ENCODE assay signal across 14 mouse cellular contexts in genomic region chr3:21671885-21672284, GRCm38 (mm10).
DNase-seq lines count a peak whose midpoint lies in the region; ATAC-seq lines count a peak whose summit lies in the region.
"Had no signal": no experiment of that assay in that cellular context is flagged by ENCODE, and none has a peak within 500 bp of the region (broad histone marks: within the 10 kb centered on the region; RNA-seq: fewer than 3 reads in every experiment).

No protein-coding gene starts in this region.

- no peak overlapping the region for H3K4me2 ChIP-seq in midbrain, embryonic 11.5 days
- H3K4me2 ChIP-seq in forebrain, embryonic 15.5 days (replicated peaks) = no peak overlapping the region
- H3K4me2 ChIP-seq: embryonic facial prominence, embryonic 12.5 days; heart, embryonic 15.5 days; intestine, embryonic 15.5 days; liver, embryonic 12.5 days had no signal

- H3K4me1 ChIP-seq in midbrain, embryonic 10.5 days = peaks cover 30% of the 10 kb centered on the region
- no peaks in the 10 kb centered on the region for H3K4me1 ChIP-seq in midbrain, embryonic 11.5 days (ENCODE audit: control insufficient read depth, insufficient read depth, low read length)
- 0 out of 2 replicates have a peak, but pooled peaks cover 6% of the 10 kb centered on the region for H3K4me1 ChIP-seq in forebrain, embryonic 15.5 days
- H3K4me1 ChIP-seq: embryonic facial prominence, embryonic 12.5 days; heart, embryonic 15.5 days; intestine, embryonic 15.5 days had no signal

- 92% methylated on average over 2 of the region's 2 CpGs for WGBS in midbrain, embryonic 10.5 days
- whole genome bisulfite sequencing in midbrain, embryonic 11.5 days = 77% methylated on average over 2 of the region's 2 CpGs
- 24% methylated on average over 2 of the region's 2 CpGs for WGBS in forebrain, embryonic 15.5 days

- H3K27ac ChIP-seq in midbrain, embryonic 10.5 days (replicated peaks) = peak overlapping the region; percentile 63
- no peak overlapping the region for H3K27ac ChIP-seq in midbrain, embryonic 11.5 days (ENCODE audit: low read depth, low read length)
- H3K27ac ChIP-seq in forebrain, embryonic 15.5 days (replicated peaks) = no peak overlapping the region
- H3K27ac ChIP-seq: embryonic facial prominence, embryonic 12.5 days; heart, embryonic 15.5 days; intestine, embryonic 15.5 days; liver, embryonic 12.5 days had no signal

- no peak for DNase-seq in midbrain, embryonic 10.5 days (ENCODE audit: low spot score)
- no peak for DNase-seq in midbrain, embryonic 11.5 days (ENCODE audit: low spot score, missing footprints)
- DNase-seq in cerebellum, adult 9-11 months = peak; percentile 40
- no peak for DNase-seq in kidney, adult 18-20 months
- no peak for DNase-seq in neural tube, embryonic 10.5 days (ENCODE audit: extremely low spot score, low spot score)
- DNase-seq in spleen, adult 12 weeks (ENCODE audit: low spot score) = no peak
- no peak for DNase-seq in retina, postnatal 1 day
- DNase-seq: adrenal gland, postnatal 25 days; thymus, postnatal 4 days had no signal

- no peaks in the 10 kb centered on the region for H3K9me3 ChIP-seq in midbrain, embryonic 10.5 days (replicated peaks)
- H3K9me3 ChIP-seq in midbrain, embryonic 11.5 days (ENCODE audit: control insufficient read depth, low read length) = no peaks in the 10 kb centered on the region
- H3K9me3 ChIP-seq in forebrain, embryonic 15.5 days = no peaks in the 10 kb centered on the region
- H3K9me3 ChIP-seq: embryonic facial prominence, embryonic 12.5 days; heart, embryonic 15.5 days; intestine, embryonic 15.5 days; liver, embryonic 12.5 days had no signal

- H3K27me3 ChIP-seq in midbrain, embryonic 10.5 days (ENCODE audit: low read depth, poor library complexity, severe bottlenecking) = no peaks in the 10 kb centered on the region
- H3K27me3 ChIP-seq in midbrain, embryonic 11.5 days (ENCODE audit: control insufficient read depth, insufficient read depth, low read length) = no peaks in the 10 kb centered on the region
- no peaks in the 10 kb centered on the region for H3K27me3 ChIP-seq in forebrain, embryonic 15.5 days
- H3K27me3 ChIP-seq: embryonic facial prominence, embryonic 12.5 days; heart, embryonic 15.5 days; intestine, embryonic 15.5 days; liver, embryonic 12.5 days had no signal

- no peak for ATAC-seq in midbrain, embryonic 11.5 days (ENCODE audit: low FRiP score)
- ATAC-seq in forebrain, embryonic 15.5 days (replicated peaks) = 0 out of 2 replicates have a peak, but pooled peaks have one; percentile 30
- ATAC-seq: intestine, embryonic 15.5 days; liver, embryonic 12.5 days had no signal

- no peaks in the 10 kb centered on the region for H3K36me3 ChIP-seq in midbrain, embryonic 10.5 days
- no peaks in the 10 kb centered on the region for H3K36me3 ChIP-seq in midbrain, embryonic 11.5 days (ENCODE audit: control insufficient read depth, insufficient read depth, low read length)
- no peaks in the 10 kb centered on the region for H3K36me3 ChIP-seq in forebrain, embryonic 15.5 days
- H3K36me3 ChIP-seq: embryonic facial prominence, embryonic 12.5 days; heart, embryonic 15.5 days; intestine, embryonic 15.5 days; liver, embryonic 12.5 days had no signal

- H3K4me3 ChIP-seq in midbrain, embryonic 10.5 days = no peak overlapping the region
- H3K4me3 ChIP-seq in midbrain, embryonic 11.5 days (ENCODE audit: low read depth, low read length) = no peak overlapping the region
- no peak overlapping the region for H3K4me3 ChIP-seq in forebrain, embryonic 15.5 days
- H3K4me3 ChIP-seq: embryonic facial prominence, embryonic 12.5 days; heart, embryonic 15.5 days; intestine, embryonic 15.5 days; liver, embryonic 12.5 days had no signal

- H3K9ac ChIP-seq in midbrain, embryonic 11.5 days (ENCODE audit: low read length) = no peak overlapping the region
- no peak overlapping the region for H3K9ac ChIP-seq in forebrain, embryonic 15.5 days (replicated peaks)
- H3K9ac ChIP-seq: embryonic facial prominence, embryonic 12.5 days; heart, embryonic 15.5 days; intestine, embryonic 15.5 days; liver, embryonic 12.5 days had no signal
